Mouse (Mus musculus) liver, adult (tissue): ENCODE data around the gene Ror2.

Source experiments
- GATA4 ChIP-seq: IDR thresholded peaks from 2 replicates; pipeline ENCODE4 v1.6.1; 2014; ENCODE audit warnings: mild to moderate bottlenecking, low read length; ENCODE audit not compliant: insufficient replicate concordance

Gene Ror2

DNA sequence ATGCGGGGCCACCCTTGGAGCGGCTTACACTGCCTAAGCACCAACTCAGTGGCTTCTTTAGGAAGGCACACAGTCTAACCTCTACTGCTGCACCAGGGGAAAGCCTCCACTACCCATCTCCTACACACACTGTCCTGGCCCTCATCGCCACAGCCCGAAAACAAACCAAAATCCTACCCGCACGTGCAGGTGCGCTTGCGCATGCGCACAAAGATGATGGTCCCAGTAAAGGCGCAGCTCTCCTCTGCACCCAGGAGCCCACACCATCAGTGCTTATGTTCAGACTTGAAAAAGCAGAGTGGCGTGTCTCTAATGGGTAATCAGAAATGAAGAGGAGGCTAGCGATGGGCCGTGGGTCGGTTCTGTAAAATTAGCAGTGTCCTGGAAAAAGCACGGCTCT lies 91.6 kb downstream of the Ror2 start:
- TF ChIP-seq GATA4: no peak

DNA sequence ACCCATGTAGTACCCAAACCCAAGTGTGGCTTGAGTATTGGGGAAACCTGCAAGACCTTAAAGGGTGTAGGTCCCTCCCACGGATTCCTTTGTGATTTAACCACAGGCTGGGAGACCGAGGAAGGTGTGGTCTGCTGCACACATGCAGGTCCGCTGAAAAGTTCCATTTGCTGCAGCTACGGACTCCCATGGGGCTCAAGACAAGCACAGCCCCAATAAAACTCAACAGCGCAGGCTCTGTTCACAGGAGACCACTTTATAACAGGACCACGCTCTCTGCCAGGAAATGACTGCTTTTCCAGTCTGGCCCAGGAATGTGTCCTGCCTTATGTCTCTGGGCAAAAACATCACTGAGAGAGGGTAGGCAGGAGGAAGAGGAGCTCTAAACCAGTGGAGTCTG lies 92.2 kb downstream of the Ror2 start:
- TF ChIP-seq GATA4: no peak

DNA sequence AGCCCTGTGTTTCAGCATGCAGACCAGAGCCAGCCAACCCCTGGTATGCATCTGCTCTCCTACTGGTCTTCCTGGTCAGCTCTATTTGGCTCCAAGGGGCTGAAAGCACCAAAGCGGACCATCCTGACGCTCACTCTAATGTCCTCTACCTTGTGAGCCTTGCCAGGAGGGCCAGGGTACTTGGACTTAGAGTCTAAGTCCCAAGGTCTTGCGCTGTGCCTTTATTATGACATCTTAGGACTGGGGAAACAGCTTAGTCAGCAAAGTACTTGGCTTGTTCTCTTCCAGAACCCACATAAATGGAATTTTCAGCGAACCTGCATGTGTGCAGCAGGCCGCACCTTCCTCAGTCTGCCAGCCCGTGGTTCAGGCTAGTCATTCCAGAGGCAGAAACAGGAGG lies 93.6 kb downstream of the Ror2 start:
- no peak for TF ChIP-seq GATA4

DNA sequence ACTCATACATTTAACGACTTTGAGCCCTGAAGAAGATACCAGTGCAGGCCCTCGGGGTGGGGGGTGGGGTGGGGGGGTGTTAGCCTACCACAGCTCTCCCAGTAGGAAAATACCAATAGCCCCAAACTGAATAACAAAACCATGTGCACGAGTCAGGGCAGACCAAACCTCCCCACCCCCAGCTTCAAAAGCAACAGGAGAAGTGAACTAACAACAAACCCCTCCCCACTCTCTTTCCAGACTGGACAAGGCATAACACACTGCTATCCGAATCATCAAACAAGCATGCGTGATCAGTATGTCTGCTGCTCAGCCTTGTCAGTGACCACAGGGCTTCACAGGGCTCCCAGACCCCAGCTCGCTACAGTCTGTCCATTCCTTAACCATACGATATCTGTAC lies 94.3 kb downstream of the Ror2 start:
- TF ChIP-seq GATA4: no peak

DNA sequence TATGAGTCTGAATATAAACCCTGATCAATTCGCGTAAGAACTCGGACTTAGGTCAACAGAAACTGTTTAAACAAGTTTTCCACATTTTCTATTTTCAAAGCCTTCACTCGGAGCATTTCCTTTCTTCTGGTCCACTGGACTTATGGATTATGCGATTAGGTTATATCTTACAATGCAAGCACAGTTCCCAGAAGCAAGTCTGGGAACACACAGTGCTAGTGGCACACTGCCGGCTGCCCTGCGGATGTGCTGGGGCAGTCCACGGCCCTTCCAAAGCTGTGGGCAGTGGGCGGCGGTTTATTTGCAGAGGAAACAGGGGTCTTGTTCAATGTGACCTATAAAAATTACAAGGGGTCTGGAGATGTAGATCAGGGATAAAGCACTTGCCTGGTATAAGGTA lies 97.0 kb downstream of the Ror2 start:
- TF ChIP-seq GATA4: no peak

DNA sequence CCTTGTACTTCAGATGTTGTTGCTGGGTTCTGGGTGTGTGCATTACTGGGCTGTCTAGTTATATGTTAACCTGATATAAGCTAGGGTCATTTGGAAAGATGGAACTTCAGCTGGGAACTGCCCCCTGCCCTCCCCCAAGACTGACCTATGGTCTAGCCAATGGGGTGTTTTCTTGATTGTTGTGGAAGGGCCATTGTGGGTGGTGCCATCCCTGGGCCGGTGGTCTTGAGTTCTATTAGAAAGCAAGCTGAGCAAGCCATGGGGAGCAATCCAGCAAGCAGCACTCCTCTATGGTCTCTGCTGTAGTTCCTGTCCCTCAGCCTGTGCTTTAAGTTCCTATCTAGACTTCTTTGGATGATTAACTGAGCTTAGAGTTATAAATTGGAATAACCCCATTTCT lies 101.1 kb downstream of the Ror2 start:
- no peak for TF ChIP-seq GATA4

DNA sequence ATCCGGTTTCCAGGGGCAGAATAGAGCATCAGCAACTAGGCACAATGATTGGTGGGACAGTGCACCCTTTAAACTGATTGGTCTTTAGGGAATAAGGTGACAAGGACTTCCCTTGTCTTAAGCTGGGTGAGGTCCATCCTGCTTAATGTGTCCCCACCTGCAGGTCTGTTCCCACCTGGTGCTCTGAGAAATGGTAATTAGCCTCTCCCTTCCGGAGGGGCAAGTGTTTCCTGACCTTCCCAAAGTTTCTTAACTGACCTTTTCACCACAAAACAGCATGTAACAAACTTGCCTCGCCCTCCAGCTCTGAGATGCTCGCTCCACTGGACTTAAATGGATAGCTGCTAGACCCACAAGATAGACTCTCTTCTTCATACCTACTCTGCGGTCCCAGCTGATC lies 101.8 kb downstream of the Ror2 start:
- no peak for TF ChIP-seq GATA4

DNA sequence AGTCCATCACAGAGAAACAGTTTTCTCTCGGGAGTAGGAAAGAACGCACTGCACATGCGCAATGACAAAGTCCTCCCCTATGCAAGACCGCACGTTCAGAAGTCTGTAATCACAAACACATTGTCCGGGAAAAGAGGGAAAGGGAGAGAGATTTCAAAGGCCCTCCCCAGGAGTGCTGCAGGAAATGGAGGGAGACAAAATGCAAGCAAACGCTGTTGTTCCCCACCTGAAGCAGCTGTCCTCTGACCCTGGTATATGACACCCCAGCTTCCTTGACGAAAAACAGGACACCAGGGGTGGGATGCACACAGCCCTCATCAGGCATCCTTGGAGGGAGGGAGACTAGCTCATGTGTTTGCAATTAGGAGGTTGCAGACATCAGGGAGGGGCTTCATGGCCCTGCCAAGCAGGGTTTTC lies 102.8 kb downstream of the Ror2 start:
- TF ChIP-seq GATA4: no peak

DNA sequence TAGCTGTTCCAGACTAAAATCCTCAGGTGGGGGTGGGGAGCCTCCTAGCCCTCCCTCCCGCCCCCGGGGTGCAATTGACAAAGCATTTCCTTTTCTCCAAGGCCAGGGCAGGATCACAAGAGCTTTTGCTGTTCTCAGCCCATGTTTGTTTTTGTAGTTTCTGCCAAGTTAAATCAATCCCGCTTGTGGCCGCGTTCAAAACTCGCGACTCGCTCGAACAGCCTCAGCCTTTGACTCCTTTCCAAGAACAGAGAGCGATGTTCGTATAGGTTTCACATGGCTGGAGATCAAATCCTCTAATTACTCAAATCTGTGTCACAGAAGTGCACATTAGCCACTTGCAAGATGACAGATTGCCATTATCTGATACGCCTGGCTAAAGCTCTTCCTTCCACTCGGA lies 107.3 kb downstream of the Ror2 start:
- no peak for TF ChIP-seq GATA4

DNA sequence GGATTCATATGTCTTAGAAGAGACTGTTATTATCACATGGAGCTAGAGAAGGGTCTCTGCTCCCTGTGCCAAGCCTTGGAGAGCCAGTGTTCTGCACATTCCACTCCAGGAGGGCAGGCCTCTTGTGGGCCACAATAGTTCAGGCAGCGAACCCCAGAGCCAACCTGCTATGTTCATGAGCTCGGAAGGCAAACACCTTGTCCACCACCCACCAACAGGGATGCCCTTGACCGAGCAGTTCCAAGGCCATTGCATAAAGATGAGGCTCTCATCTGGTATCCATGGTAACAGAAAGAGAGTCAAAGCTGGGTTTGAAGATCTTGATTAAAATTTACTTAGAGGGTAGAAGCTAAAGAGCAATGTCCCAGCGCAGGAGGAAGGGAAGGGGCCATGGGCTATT lies 107.8 kb downstream of the Ror2 start:
- TF ChIP-seq GATA4: no peak

DNA sequence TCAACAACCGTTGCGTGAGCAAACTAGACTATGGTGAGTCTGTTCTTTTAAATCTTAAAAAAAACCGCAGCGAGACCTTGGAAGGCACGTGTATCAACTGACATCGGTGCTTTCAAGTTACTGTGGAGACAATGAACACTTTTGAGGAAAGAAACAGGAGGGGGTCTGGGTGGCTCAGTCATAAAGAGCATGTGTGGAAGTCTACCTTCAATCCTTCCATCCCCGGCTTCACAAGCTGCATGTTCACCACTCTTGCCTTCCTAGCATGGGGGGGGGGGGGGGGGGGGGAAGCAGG lies 108.6 kb downstream of the Ror2 start:
- no peak for TF ChIP-seq GATA4

DNA sequence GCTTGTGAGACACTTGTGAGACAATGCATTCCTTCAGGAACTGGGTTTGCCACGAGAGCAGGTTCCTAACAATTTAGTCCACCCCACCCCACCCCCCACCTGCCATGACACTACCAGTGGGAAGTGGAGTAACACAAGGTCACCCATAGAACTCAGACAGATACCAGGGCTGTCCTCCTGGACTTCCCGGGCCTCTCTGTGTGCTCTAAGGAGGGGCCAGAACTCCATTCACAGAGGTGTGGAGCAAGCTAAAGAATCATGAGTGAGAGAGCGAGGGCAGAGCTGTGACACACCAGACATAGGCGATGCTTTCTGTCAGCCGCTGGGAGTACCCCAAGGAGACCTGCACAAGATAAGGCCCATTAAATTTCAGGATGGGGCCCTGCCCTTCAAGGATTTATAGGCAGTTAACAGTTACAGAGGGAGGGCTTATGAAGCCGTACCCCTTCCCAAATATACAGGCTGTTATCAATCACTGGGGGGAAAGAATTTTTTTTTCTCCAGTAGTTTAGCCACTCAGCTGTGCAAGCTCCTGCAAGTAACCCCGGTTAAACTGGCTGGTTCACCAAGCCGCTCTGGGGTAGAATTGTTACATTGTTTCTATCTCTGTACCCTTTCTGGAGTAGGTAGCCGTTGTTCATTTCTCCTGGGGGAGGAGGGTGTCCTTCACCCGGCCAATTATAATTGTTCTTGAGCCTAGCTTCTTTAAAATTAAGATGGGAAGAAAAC lies 109.1 kb downstream of the Ror2 start:
- TF ChIP-seq GATA4: no peak

DNA sequence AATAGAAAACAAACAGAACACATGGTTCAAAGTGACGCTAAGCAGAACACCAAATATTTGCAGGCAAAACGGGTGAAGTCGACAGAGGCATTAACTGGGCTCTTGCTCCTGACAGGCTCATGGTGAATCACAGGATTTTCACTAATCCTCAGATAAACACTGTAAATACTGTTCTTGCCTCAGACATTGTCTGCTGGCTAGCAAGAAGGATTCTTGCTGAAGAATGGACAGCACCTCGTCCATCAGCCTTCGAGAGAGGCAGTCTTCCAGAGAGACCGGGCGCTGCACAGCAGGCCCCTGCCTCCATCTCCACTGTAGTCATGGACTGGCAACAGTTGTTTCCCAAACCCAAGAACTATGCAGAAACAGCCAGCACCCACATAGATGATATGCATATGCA lies 110.9 kb downstream of the Ror2 start:
- TF ChIP-seq GATA4: no peak

DNA sequence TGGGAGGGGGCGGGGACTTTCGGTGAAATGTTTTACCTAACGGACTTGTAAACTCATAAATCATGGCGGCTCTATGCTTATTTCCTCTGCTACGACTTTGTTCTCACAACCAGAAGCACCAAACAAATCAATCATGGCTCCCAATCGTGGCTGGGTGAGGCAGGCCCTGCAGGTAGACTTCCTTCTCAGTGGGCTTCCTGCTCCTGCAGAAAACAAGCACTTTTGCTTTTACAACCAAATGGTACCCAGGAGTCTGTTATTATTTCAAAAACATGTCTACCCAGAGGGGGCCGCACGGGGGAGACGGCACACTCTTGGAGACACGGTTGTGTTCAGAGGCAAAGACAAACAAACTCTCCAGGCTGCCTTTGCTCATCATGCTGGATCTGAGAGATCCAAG lies 122.3 kb downstream of the Ror2 start:
- no peak for TF ChIP-seq GATA4

DNA sequence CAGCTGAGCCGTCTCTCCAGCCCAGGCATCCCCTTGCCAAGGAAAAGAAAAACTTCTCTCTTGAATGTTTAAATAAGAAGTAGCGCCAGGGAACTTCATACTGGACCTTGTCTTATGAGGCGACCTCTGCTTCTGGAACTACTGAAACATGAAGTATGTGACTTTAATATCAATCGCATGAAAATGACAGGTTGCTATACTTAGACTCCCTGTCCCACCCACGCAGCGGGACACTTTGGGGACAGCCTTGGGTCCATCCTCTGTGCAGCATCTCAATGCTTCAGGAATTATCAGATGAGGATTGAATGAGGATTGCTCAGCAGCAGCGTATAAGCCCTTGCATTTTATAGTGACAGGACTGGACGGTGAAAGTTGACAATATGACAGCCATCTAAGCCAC lies 122.9 kb downstream of the Ror2 start:
- no peak for TF ChIP-seq GATA4

DNA sequence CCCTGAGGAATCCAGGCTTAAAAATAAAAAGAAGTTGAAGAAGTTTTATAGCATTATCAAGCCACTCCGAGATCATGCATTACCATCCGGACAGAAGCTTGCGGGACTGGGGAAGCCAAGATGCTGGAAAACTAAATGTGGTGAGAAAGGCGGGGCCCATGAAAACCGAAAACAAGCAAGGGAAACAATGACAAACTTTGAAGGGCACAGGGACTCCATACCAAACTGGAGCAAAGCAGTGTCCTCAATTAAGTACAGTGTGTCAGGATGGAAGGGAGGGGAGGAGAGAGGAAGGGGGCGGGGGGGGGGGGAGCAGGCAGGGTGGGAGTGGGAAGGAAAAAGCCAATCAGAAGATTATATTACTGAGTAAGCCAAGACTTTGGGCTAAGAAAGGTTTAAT lies 126.4 kb downstream of the Ror2 start:
- TF ChIP-seq GATA4: no peak

DNA sequence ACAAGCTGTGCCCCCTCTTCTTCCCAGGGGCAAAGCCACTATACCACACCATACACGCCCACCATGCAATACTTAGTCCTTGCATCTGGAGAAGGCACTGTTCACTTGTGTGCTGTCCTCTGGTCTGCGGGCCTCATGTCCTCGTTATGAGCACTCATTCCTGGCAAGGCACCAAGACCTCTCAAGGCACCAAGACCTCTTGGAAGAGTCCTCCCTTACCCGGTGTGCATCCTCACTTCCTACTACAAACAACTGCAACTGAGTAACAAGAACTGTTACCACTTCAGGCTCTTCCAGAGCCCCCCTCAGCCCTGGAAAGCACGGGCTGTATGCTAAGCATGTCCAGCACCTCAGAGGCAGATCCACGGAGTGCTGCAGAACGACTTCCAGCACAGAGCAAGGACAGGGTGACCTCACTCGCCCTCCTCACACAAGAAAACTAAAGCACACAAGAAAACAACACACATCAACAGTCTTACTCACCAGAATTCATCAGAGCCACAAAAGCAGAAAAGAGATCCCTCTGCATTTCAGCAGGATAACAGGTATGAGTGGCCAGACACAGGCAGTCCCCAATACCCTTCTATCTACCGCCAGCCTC lies 127.4 kb downstream of the Ror2 start:
- no peak for TF ChIP-seq GATA4
